Mouse (Mus musculus) kidney, adult 9 months (tissue): ENCODE data around the gene Rasgrp2.
A peak's percentile ranks its signal among the peaks of the same experiment; 100 is the strongest.

Experiments
- DNase-seq: peaks from one replicate; pipeline ENCODE4 v3.0.0; 2022

Rasgrp2 gene

DNA sequence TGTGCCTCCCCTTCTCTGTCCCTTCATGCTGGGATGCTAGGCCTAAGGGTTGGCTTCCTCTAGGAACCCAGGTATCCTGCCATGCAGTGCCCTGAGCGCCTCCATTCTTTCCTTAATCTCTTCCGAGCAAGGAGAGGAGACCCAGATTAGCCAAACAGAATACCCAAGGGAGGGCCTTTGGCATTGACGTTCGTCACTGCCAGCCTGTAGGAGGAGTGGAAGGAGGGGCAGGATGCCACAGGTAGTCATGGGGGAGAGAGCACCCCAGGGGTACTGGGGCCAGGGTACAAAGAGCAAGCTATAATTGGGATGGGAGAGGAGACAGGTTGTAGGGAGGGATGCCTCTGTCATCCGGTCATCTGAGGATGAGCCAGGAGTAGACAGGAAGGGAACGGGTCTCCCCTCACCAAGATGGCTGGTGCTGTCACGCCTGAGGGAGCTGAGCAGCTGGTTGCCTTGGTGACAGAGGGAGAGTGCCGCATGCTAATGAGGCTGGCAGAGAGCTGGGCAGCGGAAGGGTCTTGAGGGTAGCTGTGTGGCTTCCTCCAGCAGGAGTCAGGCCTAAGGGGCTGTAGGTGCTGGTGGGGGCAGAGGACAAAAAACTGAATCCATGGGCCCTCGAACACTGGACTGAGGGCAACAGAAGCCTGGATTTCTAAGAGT is 46.8 kb downstream of the Rasgrp2 start:
- no peak for DNase-seq

DNA sequence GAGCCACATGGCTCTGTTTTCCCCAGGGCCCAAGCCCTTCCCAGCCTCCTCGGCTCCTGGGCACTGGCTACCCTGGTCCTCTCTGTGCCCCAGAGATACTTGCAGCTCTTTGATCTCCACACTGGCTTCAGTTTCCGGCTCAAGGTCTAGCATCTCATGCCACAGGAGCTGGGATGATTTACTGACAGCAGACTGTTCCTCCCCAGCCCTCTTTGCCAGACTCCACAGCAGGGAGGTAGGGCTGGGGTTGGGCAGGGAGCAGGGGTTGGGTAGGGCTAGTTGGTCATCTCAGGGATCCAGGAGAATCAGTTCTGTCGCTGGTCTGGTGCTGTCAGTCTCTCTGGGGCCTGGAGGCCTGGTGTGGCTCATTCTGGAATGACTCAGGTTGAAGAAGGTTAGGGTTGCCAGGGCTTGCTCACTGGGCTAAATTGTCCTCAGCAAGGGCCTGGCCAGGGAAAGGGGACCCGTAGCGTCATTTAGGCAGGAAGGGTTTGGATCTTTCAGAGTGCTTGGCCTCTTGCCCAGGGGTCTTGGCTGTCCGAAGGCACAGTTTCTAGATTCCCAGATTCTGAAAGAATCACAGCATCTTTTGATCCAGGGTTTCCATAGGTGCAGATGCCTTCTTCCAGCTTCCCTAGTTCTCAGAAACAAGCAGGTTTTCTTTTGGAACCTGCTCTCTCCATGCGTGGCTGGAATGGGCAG is 47.7 kb downstream of the Rasgrp2 start:
- no peak for DNase-seq

DNA sequence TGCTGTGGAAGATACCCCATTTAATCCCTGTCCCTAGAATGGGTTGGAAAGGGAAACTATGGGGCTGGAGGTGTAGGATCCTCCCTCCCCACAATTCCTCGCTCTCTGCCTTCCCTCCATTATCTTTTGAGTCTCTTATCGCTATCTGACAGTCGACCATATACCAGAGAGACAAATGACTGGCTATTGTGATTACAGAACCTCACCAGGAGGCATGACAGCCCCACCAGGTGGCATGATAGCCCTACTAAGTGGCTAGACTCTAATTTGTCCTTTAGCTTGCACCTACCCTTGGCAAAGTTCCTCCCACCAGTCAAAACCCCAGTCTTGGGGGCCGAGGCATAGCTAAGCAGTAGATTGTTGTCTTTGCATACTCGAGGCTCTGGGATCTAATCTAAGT is 49.6 kb downstream of the Rasgrp2 start:
- DNase-seq, result no peak

DNA sequence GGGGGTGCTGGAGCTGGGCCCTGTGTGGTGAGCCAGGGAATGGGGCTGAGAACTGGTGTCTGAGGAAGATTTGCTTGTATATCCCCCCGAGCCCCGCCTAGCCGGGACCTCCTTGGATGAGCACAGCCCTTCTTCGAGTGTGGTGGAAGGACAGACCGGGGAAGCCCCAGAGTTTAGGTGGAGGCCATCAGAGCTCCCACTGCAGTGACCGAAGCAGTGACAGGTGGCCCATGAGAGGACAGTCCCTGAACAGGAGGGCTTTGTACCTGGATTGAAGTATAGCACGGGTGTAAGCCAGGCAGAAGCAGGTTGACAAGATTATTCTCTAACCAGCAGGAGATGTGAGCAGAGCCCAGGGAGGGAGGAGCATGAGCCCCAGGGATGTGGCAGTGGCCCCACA is 50.7 kb downstream of the Rasgrp2 start:
- no peak for DNase-seq

DNA sequence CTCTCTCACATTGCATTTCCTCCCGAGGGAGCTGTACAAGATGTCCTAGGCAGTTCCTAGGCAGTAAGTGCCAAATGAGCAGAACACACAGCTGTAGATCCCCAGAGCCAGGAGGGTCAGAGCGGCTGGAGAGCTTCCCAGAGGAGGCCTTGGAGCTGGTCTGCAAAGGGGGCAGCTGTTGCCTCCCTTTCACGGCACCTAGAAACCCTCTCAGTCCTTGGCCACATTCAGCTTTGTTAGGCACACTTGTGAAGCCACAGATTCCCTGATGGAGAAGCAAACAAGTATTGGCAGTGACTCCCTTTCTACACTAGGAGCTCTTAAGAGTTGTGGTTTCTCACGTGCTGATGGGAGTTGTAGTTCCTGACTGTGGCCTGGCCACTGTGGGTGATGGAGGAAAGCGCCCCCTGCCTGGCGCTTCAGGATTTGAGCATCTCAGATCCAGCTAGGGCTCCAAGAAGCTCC is 52.9 kb downstream of the Rasgrp2 start:
- peak; percentile 88 for DNase-seq

DNA sequence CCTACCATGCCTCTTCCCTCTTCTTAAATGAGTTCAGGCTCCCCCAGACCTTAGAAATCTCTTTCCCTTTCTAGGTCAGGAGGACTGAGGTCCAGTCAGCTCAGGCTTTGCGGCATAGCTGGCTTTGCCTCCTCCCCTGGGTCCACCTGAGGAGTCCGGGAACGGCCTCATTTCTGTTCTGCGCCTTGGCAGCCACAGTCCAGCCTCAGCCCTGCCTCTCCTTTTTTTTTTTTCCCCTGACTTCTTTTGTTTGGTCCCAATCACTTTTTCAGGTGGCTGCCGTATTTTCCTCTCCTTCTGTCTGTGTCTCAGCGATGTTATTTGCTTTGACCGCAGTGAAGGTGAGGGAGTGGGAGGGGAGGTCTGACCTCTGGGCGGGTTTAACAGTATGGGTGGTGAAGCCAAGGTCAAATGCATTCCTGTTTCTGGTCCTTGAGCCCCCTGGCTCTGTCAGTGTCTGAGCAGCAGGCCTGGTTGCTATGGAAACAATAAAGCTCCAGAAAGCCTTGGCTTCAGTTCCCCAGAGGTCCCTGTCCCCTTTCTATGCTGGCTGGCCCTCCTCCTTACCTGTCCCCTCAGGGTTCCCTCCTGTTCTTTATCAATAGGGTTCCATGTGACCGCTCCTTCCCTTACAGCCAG is 53.7 kb downstream of the Rasgrp2 start:
- no peak for DNase-seq

DNA sequence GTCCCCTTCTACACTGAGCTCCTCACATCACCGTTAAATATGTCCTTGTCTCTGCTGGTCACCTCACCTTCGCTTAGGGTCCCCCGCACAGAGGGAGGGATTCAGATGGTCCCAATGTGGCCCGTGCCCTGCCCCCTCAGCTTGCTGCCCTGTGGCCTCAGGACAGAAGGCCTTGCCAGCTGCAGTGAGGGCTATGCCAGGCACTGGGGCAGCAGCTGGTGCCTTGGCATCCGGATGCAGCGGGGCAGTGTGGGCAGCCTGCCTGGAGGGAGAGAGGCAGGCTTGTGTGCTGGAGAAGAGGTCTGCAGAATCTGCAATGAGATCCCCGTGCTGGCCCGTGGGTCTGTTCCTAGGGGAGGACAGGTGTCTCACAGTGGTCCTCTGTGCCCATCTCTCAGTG is 54.2 kb downstream of the Rasgrp2 start:
- no peak for DNase-seq

DNA sequence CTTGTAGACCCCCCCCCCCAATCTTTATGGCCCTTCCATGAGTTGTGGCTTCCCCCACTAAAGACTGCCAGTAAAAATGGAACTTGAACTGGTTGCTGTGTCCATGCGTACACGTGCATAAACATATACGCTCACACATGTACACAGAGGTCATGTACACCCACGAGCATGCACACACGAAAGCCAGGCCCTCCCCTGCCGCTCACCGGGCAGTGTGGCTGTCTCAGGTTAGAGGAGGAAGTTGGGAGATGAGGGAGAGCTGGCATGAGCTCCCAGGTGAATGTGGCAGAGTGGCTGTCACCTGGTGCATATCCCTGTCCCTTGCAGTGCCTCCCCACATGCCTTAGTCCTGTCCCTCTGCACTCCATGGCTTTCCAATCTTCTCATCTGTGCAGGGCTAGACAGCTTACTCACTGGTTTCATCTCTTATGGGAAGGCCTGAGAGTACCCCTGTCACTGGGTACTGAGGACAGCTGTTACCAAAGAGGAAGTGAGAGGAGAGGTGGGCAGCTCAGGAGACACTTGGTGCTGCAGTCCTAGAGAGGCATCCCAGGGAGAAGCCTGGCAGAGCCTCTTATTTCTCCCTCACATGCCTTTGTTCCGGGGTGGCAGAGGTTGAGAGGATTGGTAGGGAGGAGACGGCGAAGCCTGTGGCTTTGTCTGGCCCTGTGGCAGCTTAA is 55.0 kb downstream of the Rasgrp2 start:
- DNase-seq, result no peak

DNA sequence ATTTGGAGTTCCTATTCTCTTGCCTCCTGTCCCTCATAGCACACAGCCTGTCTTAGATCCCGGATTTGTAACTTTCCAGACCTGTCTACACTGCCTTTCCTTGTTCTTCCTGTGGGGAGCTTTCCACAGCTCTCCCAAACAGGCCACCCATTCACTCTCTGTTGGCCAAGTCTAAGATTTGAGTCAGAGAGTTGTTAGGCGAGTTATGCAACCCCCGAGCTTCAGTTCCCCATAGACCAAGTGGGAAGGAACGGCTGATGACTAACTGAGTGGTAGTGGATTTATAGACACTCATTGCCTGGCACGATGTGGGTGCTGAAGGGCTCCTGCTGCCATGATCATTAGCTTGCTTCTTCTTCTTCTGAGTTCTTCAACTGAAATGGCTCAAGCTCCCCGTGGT is 60.4 kb downstream of the Rasgrp2 start:
- no peak for DNase-seq

DNA sequence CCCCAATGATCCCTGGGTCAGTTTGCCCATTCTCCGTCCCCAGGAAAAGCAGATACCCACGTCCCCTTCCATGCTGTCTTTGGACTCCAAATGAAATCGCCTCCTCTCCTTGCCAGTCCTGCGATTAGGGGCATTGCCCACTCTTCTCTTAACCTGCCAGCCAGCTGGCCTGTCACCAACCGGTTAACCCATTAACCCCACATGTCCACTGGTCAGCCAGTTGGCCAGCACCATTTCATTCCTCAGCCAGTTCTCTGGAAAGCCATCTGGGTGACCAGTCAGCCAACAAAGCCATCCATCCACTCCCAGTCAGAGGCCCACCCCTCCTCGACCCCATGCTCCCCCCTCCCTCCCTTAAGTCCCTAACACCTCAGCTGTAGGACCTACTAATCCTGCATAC is 63.7 kb downstream of the Rasgrp2 start:
- DNase-seq, result no peak

DNA sequence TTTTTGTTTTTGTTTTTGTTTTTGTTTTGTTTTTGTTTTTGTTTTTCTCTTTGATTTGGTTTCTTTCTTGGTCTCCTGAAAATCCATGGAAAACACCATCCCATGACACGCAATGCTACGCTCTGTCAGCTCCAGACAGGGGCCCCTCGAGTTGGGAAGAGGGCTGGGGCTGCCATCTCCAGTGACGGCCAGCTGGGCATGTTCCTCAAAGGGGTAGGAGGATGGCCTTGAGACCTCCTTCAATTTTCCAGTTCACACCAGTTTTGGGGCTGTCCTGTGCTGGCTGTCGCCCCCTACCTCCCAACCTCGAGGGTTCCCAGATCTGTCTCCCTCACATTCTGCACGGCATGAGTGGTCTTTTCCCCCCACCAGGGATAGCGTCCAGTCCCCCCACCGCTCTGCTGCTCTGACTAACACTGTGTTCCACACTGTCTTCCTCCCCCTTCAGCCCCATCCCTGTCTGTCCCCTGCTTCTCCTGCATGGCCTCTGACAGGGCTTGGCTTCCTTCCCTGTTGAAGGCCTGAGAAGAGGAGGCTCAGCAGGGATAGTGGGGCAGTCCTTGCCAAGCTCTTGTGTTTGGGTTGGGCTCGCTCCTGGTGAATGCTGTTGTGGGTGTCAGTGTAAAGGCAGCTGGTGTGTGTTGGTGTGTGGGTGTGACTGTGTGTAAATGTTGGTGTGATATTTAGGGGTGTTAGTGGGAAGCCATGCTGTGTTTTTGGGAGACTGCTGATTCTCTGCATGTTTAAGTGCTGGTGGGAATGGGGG is 65.3 kb downstream of the Rasgrp2 start:
- no peak for DNase-seq
